ENCODE assay signal across 8 mouse cellular contexts in the genomic region with DNA sequence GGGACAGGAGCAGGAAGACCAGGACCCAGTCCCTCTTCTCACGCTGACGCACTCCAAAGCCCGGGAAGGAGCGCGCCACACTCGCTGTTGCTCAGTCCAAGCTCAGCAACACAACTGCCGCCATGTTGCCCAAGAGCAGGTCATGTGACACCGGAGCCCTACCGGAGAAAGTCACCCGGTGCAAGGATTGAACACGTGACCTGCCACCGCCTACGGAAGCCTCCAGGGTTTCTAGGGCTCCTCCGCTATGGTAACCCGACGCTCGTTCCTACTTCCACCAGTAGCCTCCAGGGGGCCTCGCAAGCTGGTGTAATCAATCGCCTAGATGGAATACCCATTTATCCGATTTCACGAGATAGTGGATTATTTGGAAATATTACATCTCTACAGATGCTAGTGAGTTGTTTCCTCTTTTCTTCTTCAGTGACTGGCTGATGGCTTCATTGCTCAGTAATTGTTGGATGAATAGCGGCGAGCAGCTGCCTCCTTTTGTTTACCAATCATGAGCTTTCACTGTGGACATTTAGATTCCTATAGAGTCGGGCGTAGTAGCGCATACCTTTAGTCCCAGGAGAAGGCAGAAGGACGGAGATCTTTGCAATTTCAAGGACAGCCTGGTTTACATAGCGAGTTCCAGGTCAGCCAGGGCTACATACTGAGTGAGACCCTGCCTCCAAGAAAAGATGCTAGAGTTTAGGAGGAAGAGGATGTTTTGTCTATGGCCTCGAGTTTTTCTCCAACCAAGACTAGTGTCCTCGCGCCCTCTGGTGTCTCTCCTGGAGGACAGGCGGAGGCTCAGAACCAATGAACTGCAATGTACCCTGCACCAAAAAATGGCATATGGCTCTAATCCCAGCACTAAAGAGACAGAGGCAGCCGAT. TPM values are rescaled to one million over a fixed set of nuclear protein-coding genes. Genes with fewer than 3 reads are reported as not detected.
A peak's percentile ranks its signal among the peaks of the same experiment; 100 is the strongest.
DNase-seq lines count a peak whose midpoint lies in the region; ATAC-seq and TF ChIP-seq lines count a peak whose summit lies in the region.

A gene (minus strand): TSS at position 173 of the 881 bp plus-strand sequence.

- TF ChIP-seq CTCF in ES-Bruce4 (IDR thresholded peaks at IDR 0.05; ENCODE audit: low read depth, low read length), result peak; percentile 76
- TF ChIP-seq CTCF in liver, postnatal 0 days (IDR thresholded peaks at IDR 0.05; ENCODE audit: low read depth), result peak; percentile 87

- peak; percentile 70; the same call in 1 of the 2 replicates for TF ChIP-seq EP300 in ES-Bruce4 (IDR thresholded peaks at IDR 0.05; ENCODE audit: insufficient read depth, low read depth, low read length)
- no peak; the same call in 1 of the 2 replicates for TF ChIP-seq EP300 in liver, postnatal 0 days (IDR thresholded peaks at IDR 0.05; ENCODE audit: low read depth)

- no peaks in the 10 kb centered on the region for H3K27me3 ChIP-seq in ES-Bruce4 (ENCODE audit: control insufficient read depth, insufficient read depth, low read length, poor library complexity, severe bottlenecking)
- H3K27me3 ChIP-seq in forebrain, embryonic 13.5 days, result no peaks in the 10 kb centered on the region
- H3K27me3 ChIP-seq in liver, postnatal 0 days (ENCODE audit: insufficient read depth, low read length), result no peaks in the 10 kb centered on the region
- H3K27me3 ChIP-seq in neural tube, embryonic 14.5 days (ENCODE audit: control insufficient read depth, insufficient read depth, low read length), result no peaks in the 10 kb centered on the region

- peak within 1 kb of the TSS; percentile 62 for H3K9ac ChIP-seq in ES-Bruce4 (ENCODE audit: low read depth, poor library complexity, severe bottlenecking)
- peak within 1 kb of the TSS; percentile 81 for H3K9ac ChIP-seq in forebrain, embryonic 13.5 days
- H3K9ac ChIP-seq in liver, postnatal 0 days (replicated peaks), result peak within 1 kb of the TSS; percentile 76
- peak within 1 kb of the TSS; percentile 77 for H3K9ac ChIP-seq in neural tube, embryonic 14.5 days (replicated peaks; ENCODE audit: low read depth, low read length)

- peaks cover 6% of the 10 kb centered on the region for H3K36me3 ChIP-seq in ES-Bruce4 (ENCODE audit: control insufficient read depth, insufficient read depth, low read length, poor library complexity, severe bottlenecking)
- peaks cover 27% of the 10 kb centered on the region for H3K36me3 ChIP-seq in forebrain, embryonic 13.5 days (ENCODE audit: poor library complexity, severe bottlenecking)
- H3K36me3 ChIP-seq in liver, postnatal 0 days (replicated peaks; ENCODE audit: insufficient read depth, low read length), result peaks cover 14% of the 10 kb centered on the region
- H3K36me3 ChIP-seq in neural tube, embryonic 14.5 days (ENCODE audit: control insufficient read depth, insufficient read depth, low read length), result peaks cover 10% of the 10 kb centered on the region

- peak within 1 kb of the TSS; percentile 80 for H3K27ac ChIP-seq in ES-Bruce4 (ENCODE audit: insufficient read depth, low read length)
- peak within 1 kb of the TSS; percentile 78 for H3K27ac ChIP-seq in forebrain, embryonic 13.5 days
- peak within 1 kb of the TSS; percentile 49 for H3K27ac ChIP-seq in liver, postnatal 0 days (ENCODE audit: low read depth)
- peak within 1 kb of the TSS; percentile 70 for H3K27ac ChIP-seq in neural tube, embryonic 14.5 days (ENCODE audit: low read depth, low read length)

- H3K9me3 ChIP-seq in ES-Bruce4 (replicated peaks; ENCODE audit: control insufficient read depth, insufficient read depth, low read length, poor library complexity, severe bottlenecking), result no peaks in the 10 kb centered on the region
- no peaks in the 10 kb centered on the region for H3K9me3 ChIP-seq in forebrain, embryonic 13.5 days (replicated peaks)
- no peaks in the 10 kb centered on the region for H3K9me3 ChIP-seq in liver, postnatal 0 days (ENCODE audit: low read length)
- H3K9me3 ChIP-seq in neural tube, embryonic 14.5 days (ENCODE audit: control insufficient read depth, low read length), result no peaks in the 10 kb centered on the region

- intact Hi-C loops in heart, postnatal 10 days (cut with DNase I), result loop anchor here (1.0 to 2.0 kb wide), 2 partner anchors 54 to 117 kb away; no protein-coding TSS in a partner anchor

- WGBS in forebrain, embryonic 13.5 days, result 0% methylated on average over 33 of the region's 33 CpGs
- WGBS in large intestine, adult 2 months, result under 1% methylated on average over 33 of the region's 33 CpGs
- under 1% methylated on average over 33 of the region's 33 CpGs for WGBS in liver, postnatal 0 days (ENCODE audit: insufficient replicate concordance)
- 1% methylated on average over 33 of the region's 33 CpGs for WGBS in neural tube, embryonic 14.5 days

- peak within 1 kb of the TSS; percentile 94 for H3K4me3 ChIP-seq in ES-Bruce4 (ENCODE audit: low read depth, low read length)
- peak within 1 kb of the TSS; percentile 82 for H3K4me3 ChIP-seq in forebrain, embryonic 13.5 days
- peak within 1 kb of the TSS; percentile 66 for H3K4me3 ChIP-seq in liver, postnatal 0 days (ENCODE audit: low read depth, low read length)
- H3K4me3 ChIP-seq in neural tube, embryonic 14.5 days (ENCODE audit: low read depth, low read length), result peak within 1 kb of the TSS; percentile 76

- H3K4me1 ChIP-seq in ES-Bruce4 (ENCODE audit: control insufficient read depth, insufficient read depth, low read length), result no peaks in the 10 kb centered on the region
- peaks cover 24% of the 10 kb centered on the region for H3K4me1 ChIP-seq in forebrain, embryonic 13.5 days
- peaks cover 21% of the 10 kb centered on the region for H3K4me1 ChIP-seq in liver, postnatal 0 days (ENCODE audit: insufficient read depth)
- peaks cover 6% of the 10 kb centered on the region for H3K4me1 ChIP-seq in neural tube, embryonic 14.5 days (ENCODE audit: control insufficient read depth, insufficient read depth, low read length)

- TF ChIP-seq POLR2A in ES-Bruce4 (IDR thresholded peaks at IDR 0.05; ENCODE audit: insufficient read depth, low read length), result no peak

- peak; percentile 76; the same call in 1 of the 2 replicates for ATAC-seq in cerebellum, adult (ENCODE audit: insufficient number of reproducible peaks, low FRiP score, low TSS enrichment)
- peak; percentile 98 for ATAC-seq in forebrain, embryonic 13.5 days
- peak; percentile 98 for ATAC-seq in liver, postnatal 0 days
- ATAC-seq in neural tube, embryonic 14.5 days (ENCODE audit: low read depth), result peak; percentile 98

- H3K4me2 ChIP-seq in forebrain, embryonic 13.5 days, result peak within 1 kb of the TSS; percentile 93
- H3K4me2 ChIP-seq in liver, postnatal 0 days (ENCODE audit: low read depth, low read length), result peak within 1 kb of the TSS; percentile 99
- peak within 1 kb of the TSS; percentile 98 for H3K4me2 ChIP-seq in neural tube, embryonic 14.5 days (ENCODE audit: low read depth, low read length)

- peak; percentile 95 to 96 for DNase-seq in heart, postnatal 10 days
- peak; percentile 92 for DNase-seq in large intestine, adult 2 months (ENCODE audit: low read depth, low spot score)
- DNase-seq in liver, postnatal 0 days, result peak; percentile 95
- peak; percentile 95 for DNase-seq in testis, postnatal 10 days (ENCODE audit: low spot score)

RNA-seq across cellular contexts. Expression of the gene that starts here (rescaled TPM):
- 52.3 and 62.0 TPM in 2 replicates for polyA plus RNA-seq in ES-Bruce4 (2011; ENCODE audit: insufficient read depth, insufficient read length, low read depth, missing spikeins)
- polyA plus RNA-seq in forebrain, embryonic 13.5 days (2015; fragmentation: Nextera tagmentation; extraction: Ambion mirVana), result 58.6 and 69.2 TPM in 2 replicates
- total RNA-seq in heart, postnatal 10 days (2021), result 10 to 100 TPM; 34.8 to 41.2 TPM
- polyA plus RNA-seq in large intestine, adult 2 months (2012; rRNA removed), result 117 and 149 TPM in 2 replicates
- polyA plus RNA-seq in liver, postnatal 0 days (2015; fragmentation: Nextera tagmentation; extraction: Ambion mirVana), result 17.2 and 18.6 TPM in 2 replicates
- polyA plus RNA-seq in neural tube, embryonic 14.5 days (2014; fragmentation: Nextera tagmentation; extraction: Ambion mirVana), result 63.4 and 64.5 TPM in 2 replicates

Comparison
In these comparisons a context has a peak if more than half of its experiments do, and no peak if none do; other contexts are left out.
1. Peak in every context shown above with its lines: DNase-seq, ATAC-seq, H3K4me3 ChIP-seq and H3K27ac ChIP-seq.